Mouse (Mus musculus) limb, embryonic 15.5 days (tissue): ENCODE data around the gene Rasef. TPM values are rescaled to one million over a fixed set of nuclear protein-coding genes. Genes with fewer than 3 reads are reported as not detected.

ENCODE experiments used
- ATAC-seq: fragments of 200-750 bp; cut with Nextera tagmentation; 2 replicates; pipeline ENCODE4 v1.8.0; 2017; ENCODE audit warnings: low read depth, moderate TSS enrichment; ENCODE audit not compliant: insufficient number of reproducible peaks, low FRiP score, low TSS enrichment
- H3K27ac ChIP-seq: fragments of 300-500 bp; sonication (generic); 2 replicates; pipeline ENCODE4 v1.5.1; 2015; ENCODE audit warnings: moderate library complexity, mild to moderate bottlenecking, inconsistent platforms
- H3K27me3 ChIP-seq: fragments of 300-500 bp; sonication (generic); 2 replicates; pipeline ENCODE4 v1.6.1; 2015; ENCODE audit warnings: inconsistent platforms
- H3K36me3 ChIP-seq: fragments of 300-500 bp; sonication (generic); 2 replicates; pipeline ENCODE4 v1.6.1; 2015; ENCODE audit warnings: inconsistent platforms
- H3K4me1 ChIP-seq: fragments of 300-500 bp; sonication (generic); 2 replicates; pipeline ENCODE4 v1.6.1; 2015; ENCODE audit warnings: inconsistent platforms
- H3K4me2 ChIP-seq: fragments of 300-500 bp; sonication (generic); 2 replicates; pipeline ENCODE4 v1.6.1; 2015; ENCODE audit warnings: mild to moderate bottlenecking, inconsistent platforms
- H3K4me3 ChIP-seq: fragments of 300-500 bp; sonication (generic); 2 replicates; pipeline ENCODE4 v1.5.1; 2015; ENCODE audit warnings: mild to moderate bottlenecking, inconsistent platforms
- H3K9ac ChIP-seq: fragments of 300-500 bp; sonication (generic); 2 replicates; pipeline ENCODE4 v1.6.1; 2015; ENCODE audit warnings: inconsistent platforms
- H3K9me3 ChIP-seq: fragments of 300-500 bp; sonication (generic); 2 replicates; pipeline ENCODE4 v1.6.1; 2016; ENCODE audit warnings: inconsistent platforms
- WGBS: fragments of 180-500 bp; shearing (Covaris S2); methylation state at CpG from one replicate; pipeline ENCODE4 v1.1.7; 2015; 5-methylcytosine and 5-hydroxymethylcytosine counted together
- polyA plus RNA-seq: library from polyadenylated mRNA; unstranded; fragments of >200 nt; fragmentation: Nextera tagmentation; extraction: Ambion mirVana; gene quantifications from 2 replicates; pipeline ENCODE4 v1.2.1, GENCODE M21; 2015

Gene Rasef
- polyA plus RNA-seq: 0.43 and 0.55 TPM in 2 replicates

DNA sequence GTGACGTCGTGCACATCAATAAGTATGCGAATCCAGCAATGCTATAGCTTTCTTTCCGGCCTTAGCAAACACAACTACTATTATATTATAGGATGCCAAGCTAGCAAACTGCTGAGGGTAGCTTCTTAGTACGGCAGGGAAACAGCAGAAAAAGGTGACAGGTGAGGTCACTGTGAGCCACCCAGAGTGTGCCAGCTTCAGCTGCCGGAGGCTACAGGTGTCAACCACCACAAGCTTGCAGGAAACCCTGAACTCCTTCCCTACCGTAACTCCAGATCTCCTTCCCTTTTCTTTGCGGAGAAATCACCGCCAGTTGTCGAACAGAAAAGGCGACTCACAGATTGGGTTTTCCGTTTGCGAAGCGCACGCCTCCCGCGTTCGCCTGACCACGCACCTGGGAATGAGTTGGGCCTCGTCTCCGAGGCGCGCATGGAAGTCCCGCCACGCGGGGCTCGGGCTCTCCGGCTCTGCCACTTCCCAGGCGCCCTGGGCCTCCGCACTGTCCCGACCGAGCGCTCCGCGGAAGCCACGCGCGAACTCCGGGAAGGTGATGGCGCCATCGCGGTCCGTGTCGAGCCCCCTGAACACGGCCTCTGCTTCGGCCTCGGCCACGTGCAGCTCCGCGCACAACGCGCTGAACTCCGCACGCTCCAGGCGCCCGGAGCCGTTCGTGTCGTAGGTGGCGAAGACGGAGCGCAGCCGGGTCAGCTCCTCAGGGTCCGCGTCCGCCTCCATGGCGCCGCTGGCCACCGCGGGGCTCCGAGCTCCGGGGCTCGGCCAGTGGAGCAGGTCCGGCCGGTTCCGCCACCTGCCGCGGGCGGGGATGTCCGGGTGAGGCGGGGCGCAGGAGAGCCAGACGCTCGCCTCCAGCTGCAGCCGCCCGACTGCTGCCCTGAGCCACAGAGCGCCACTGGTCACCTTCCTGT is at the start of gene Rasef:
Gene Rasef, minus strand, starts transcription at position 735 of the 926 bp plus-strand sequence.
- WGBS: 3% methylated on average over 87 of the region's 87 CpGs
- Histone ChIP-seq H3K27me3 (peaks cover 19% of the 10 kb centered on the region), H3K4me1 (peaks cover 10% of the 10 kb centered on the region), H3K4me3 (peak within 1 kb of the TSS; percentile 51), H3K9me3 (no peaks in the 10 kb centered on the region), H3K36me3 (no peaks in the 10 kb centered on the region), H3K9ac (0 out of 2 replicates have a peak within 1 kb of the TSS, but pooled peaks have one; percentile 33), H3K4me2 (peak within 1 kb of the TSS; percentile 96), H3K27ac (no peak within 1 kb of the TSS)
- ATAC-seq: 0 out of 2 replicates have a peak, but pooled peaks have one; percentile 40

GRCm38 (mm10) chr4:73826587-73826986 is 35.8 kb upstream of the Rasef start:
- no peak overlapping the region for H3K9ac ChIP-seq
- no peaks in the 10 kb centered on the region for H3K4me1 ChIP-seq
- no peak for ATAC-seq
- no peaks in the 10 kb centered on the region for H3K9me3 ChIP-seq
- no peak overlapping the region for H3K27ac ChIP-seq
- H3K4me2 ChIP-seq: no peak overlapping the region
- no peaks in the 10 kb centered on the region for H3K36me3 ChIP-seq
- no peak overlapping the region for H3K4me3 ChIP-seq
- WGBS: 85% methylated on average over 3 of the region's 3 CpGs
- H3K27me3 ChIP-seq: no peaks in the 10 kb centered on the region

- H3K27me3 ChIP-seq: peaks cover 19% of the 10 kb centered on the region
- H3K4me2 ChIP-seq: peak overlapping the region; percentile 96
- ATAC-seq: no peak
- H3K36me3 ChIP-seq: no peaks in the 10 kb centered on the region
- H3K9me3 ChIP-seq: no peaks in the 10 kb centered on the region
- H3K9ac ChIP-seq: no peak overlapping the region
- no peak overlapping the region for H3K27ac ChIP-seq
- peak overlapping the region; percentile 51 for H3K4me3 ChIP-seq
- peaks cover 10% of the 10 kb centered on the region for H3K4me1 ChIP-seq
- WGBS: 34% methylated on average over 3 of the region's 3 CpGs
Observed at GRCm38 (mm10) chr4:73791186-73791540, 369 bp upstream of the Rasef start.

DNA sequence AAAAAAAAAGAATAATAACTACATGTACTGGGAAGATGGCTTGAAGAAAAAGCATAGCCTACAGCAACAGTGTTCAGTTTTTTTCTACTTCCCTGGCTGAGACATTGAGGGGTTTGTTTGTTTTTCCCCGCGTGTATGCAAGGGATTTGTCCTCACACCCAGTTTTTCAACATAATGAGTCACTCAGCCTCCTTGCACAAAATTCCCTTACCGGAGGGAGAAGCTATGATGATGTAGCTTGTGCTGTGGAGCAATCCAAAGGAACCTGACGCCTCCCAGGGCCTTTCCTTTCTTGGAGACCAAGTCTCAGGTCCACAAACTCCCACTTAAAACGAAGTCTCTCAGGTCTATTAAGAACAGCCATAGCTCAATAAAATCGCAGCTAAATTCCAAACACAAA is 1.3 kb downstream of the Rasef start:
- Histone ChIP-seq H3K4me2 (no peak overlapping the region), H3K9me3 (no peaks in the 10 kb centered on the region)
- WGBS: 32% methylated on average over 6 of the region's 6 CpGs

DNA sequence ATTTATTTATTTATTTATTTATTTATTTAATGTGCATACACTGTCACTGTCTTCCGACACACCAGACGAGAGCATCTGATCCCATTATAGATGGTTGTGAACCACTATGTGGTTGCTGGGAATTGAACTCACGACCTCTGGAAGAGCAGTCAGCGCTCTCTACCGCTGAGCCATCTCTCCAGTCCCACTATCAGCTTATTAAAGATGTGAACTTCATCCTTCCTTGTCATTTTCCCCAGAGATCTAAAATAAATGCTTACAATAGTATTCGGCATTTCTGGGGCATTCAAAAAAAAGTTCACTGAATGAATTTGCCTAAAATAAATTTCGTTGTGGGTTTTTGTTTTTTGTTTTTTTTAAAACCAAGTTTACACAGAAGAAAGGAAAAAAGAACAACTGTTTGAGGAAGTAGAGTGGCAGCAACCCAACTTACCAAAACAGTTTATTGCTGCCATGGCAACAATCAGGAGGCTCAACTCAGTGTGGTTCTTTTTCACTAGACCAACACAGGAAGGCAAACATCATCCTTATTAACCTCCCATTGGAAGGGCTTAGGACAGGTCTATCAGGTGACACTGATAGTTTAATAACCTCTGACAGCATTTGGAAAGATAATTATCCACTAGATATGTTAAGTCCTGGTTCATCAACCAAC is 2.6 kb downstream of the Rasef start:
- WGBS: 89% methylated on average over 7 of the region's 7 CpGs
- no peak for ATAC-seq
- H3K27me3 ChIP-seq: peaks cover 19% of the 10 kb centered on the region
- no peak overlapping the region for H3K27ac ChIP-seq
- peaks cover 10% of the 10 kb centered on the region for H3K4me1 ChIP-seq
- H3K9me3 ChIP-seq: no peaks in the 10 kb centered on the region
- H3K36me3 ChIP-seq: no peaks in the 10 kb centered on the region
- H3K4me3 ChIP-seq: no peak overlapping the region
- H3K9ac ChIP-seq: no peak overlapping the region
- no peak overlapping the region for H3K4me2 ChIP-seq

More for the DNA sequence above, 1.3 kb downstream of the Rasef start:
- H3K9ac ChIP-seq: no peak overlapping the region
- H3K27ac ChIP-seq: no peak overlapping the region
- peaks cover 10% of the 10 kb centered on the region for H3K4me1 ChIP-seq
- H3K4me3 ChIP-seq: no peak overlapping the region
- peaks cover 19% of the 10 kb centered on the region for H3K27me3 ChIP-seq
- ATAC-seq: no peak
- H3K36me3 ChIP-seq: no peaks in the 10 kb centered on the region

- H3K27ac ChIP-seq: no peak overlapping the region
- H3K4me2 ChIP-seq: no peak overlapping the region
- no peaks in the 10 kb centered on the region for H3K9me3 ChIP-seq
- WGBS: 91% methylated on average over 1 of the region's 1 CpGs
- no peaks in the 10 kb centered on the region for H3K36me3 ChIP-seq
- H3K9ac ChIP-seq: no peak overlapping the region
- H3K4me3 ChIP-seq: no peak overlapping the region
- no peak for ATAC-seq
- no peaks in the 10 kb centered on the region for H3K4me1 ChIP-seq
- no peaks in the 10 kb centered on the region for H3K27me3 ChIP-seq
Observed at GRCm38 (mm10) chr4:73784147-73784546, 6.6 kb downstream of the Rasef start.

- Histone ChIP-seq H3K27ac (no peak overlapping the region), H3K27me3 (no peaks in the 10 kb centered on the region), H3K4me2 (no peak overlapping the region), H3K36me3 (no peaks in the 10 kb centered on the region), H3K9ac (no peak overlapping the region), H3K4me3 (no peak overlapping the region), H3K9me3 (no peaks in the 10 kb centered on the region), H3K4me1 (no peaks in the 10 kb centered on the region)
- WGBS: 79% methylated on average over 3 of the region's 3 CpGs
- ATAC-seq: no peak
Observed at GRCm38 (mm10) chr4:73781061-73781460, 9.7 kb downstream of the Rasef start.

- H3K4me3 ChIP-seq: no peak overlapping the region
- no peaks in the 10 kb centered on the region for H3K4me1 ChIP-seq
- H3K9ac ChIP-seq: no peak overlapping the region
- no peaks in the 10 kb centered on the region for H3K27me3 ChIP-seq
- H3K9me3 ChIP-seq: no peaks in the 10 kb centered on the region
- H3K36me3 ChIP-seq: no peaks in the 10 kb centered on the region
- no peak for ATAC-seq
- no peak overlapping the region for H3K4me2 ChIP-seq
- H3K27ac ChIP-seq: no peak overlapping the region
- 90% methylated on average over 2 of the region's 2 CpGs for WGBS
Observed at GRCm38 (mm10) chr4:73775266-73775665, 15.5 kb downstream of the Rasef start.

- no peak for ATAC-seq
- Histone ChIP-seq H3K27ac (no peak overlapping the region), H3K36me3 (no peaks in the 10 kb centered on the region), H3K27me3 (no peaks in the 10 kb centered on the region), H3K4me3 (no peak overlapping the region), H3K9me3 (no peaks in the 10 kb centered on the region), H3K9ac (no peak overlapping the region), H3K4me2 (no peak overlapping the region), H3K4me1 (no peaks in the 10 kb centered on the region)
- WGBS: 47% methylated on average over 5 of the region's 5 CpGs
Observed at GRCm38 (mm10) chr4:73773831-73774810, 16.7 kb downstream of the Rasef start.

DNA sequence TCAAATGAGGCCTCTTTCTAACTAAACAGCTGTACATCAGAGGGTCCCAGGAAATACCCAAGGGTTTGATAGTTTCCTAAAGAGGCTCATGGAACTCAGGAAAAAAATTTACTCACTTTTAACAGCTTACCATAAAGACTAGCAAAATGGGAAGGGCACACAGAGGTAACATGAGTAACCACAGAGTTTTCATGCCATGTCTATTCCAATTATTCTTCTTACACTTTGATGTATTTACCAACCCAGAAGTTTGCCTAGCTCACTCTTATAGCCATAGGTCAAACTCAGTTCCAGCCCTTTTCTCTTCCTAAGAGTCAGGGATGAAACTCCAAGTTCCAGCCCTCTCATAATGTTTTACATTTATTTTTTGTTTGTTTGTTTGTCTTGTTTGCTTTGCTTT is 18.8 kb downstream of the Rasef start:
- Histone ChIP-seq H3K4me1 (no peaks in the 10 kb centered on the region), H3K36me3 (no peaks in the 10 kb centered on the region), H3K9me3 (no peaks in the 10 kb centered on the region), H3K4me2 (no peak overlapping the region), H3K9ac (no peak overlapping the region), H3K4me3 (no peak overlapping the region), H3K27ac (no peak overlapping the region), H3K27me3 (no peaks in the 10 kb centered on the region)
- ATAC-seq: no peak

DNA sequence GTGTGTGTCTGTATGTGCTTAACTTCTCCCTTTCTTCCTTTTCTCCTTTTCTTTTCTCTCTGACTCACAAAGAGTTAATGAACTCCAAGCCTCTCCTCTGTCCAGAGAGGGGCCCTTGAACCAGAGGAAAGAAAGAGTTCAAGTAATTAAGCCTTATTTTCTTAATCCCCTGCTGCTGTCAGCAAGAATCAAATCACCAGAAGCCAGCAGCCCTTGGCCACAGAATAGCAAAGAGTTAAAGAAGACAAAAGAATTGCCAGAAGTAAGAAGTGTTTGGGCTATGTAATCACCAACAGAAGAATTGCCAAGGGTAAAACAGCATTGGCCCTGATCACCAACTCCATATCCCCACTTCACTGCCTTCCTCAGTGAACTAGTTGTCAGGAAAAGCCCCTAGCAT is 20.2 kb downstream of the Rasef start:
- H3K9me3 ChIP-seq: no peaks in the 10 kb centered on the region
- no peak for ATAC-seq
- no peak overlapping the region for H3K9ac ChIP-seq
- H3K4me2 ChIP-seq: no peak overlapping the region
- H3K27ac ChIP-seq: no peak overlapping the region
- no peak overlapping the region for H3K4me3 ChIP-seq
- no peaks in the 10 kb centered on the region for H3K27me3 ChIP-seq
- H3K4me1 ChIP-seq: no peaks in the 10 kb centered on the region
- H3K36me3 ChIP-seq: no peaks in the 10 kb centered on the region
